Mouse (Mus musculus) lung, embryonic 16.5 days (tissue): ENCODE measurements around the gene Sim1. TPM values are rescaled to one million over a fixed set of nuclear protein-coding genes. Genes with fewer than 3 reads are reported as not detected.
A peak's percentile ranks its signal among the peaks of the same experiment; 100 is the strongest.

Experiments
- ATAC-seq: fragments of 200-750 bp; cut with Nextera tagmentation; 2 replicates; pipeline ENCODE4 v1.8.0; 2017; ENCODE audit warnings: low read depth, mild to moderate bottlenecking, moderate library complexity
- H3K27ac ChIP-seq: fragments of 300-500 bp; sonication (generic); 2 replicates; pipeline ENCODE4 v1.5.1; 2014; ENCODE audit warnings: mild to moderate bottlenecking, control low read depth, low read length
- H3K27me3 ChIP-seq: fragments of 300-500 bp; sonication (generic); 2 replicates; pipeline ENCODE4 v1.6.1; 2014; ENCODE audit warnings: low read depth, low read length, mixed read lengths; ENCODE audit not compliant: control insufficient read depth, insufficient read depth
- H3K36me3 ChIP-seq: fragments of 300-500 bp; sonication (generic); 2 replicates; pipeline ENCODE4 v1.6.1; 2014; ENCODE audit warnings: low read length; ENCODE audit not compliant: control insufficient read depth, insufficient read depth
- H3K4me1 ChIP-seq: fragments of 300-500 bp; sonication (generic); replicated peaks from 2 replicates; pipeline ENCODE4 v1.6.1; 2014; ENCODE audit warnings: low read length, mixed read lengths; ENCODE audit not compliant: control insufficient read depth, insufficient read depth
- H3K4me2 ChIP-seq: fragments of 300-500 bp; sonication (generic); 2 replicates; pipeline ENCODE4 v1.6.1; 2014; ENCODE audit warnings: low read depth, low read length, control low read depth
- H3K4me3 ChIP-seq: fragments of 300-500 bp; sonication (generic); 2 replicates; pipeline ENCODE4 v1.5.1; 2014; ENCODE audit warnings: mild to moderate bottlenecking, low read length, control low read depth
- H3K9ac ChIP-seq: fragments of 300-500 bp; sonication (generic); 2 replicates; pipeline ENCODE4 v1.6.1; 2014; ENCODE audit warnings: low read length, control low read depth
- H3K9me3 ChIP-seq: fragments of 300-500 bp; sonication (generic); 2 replicates; pipeline ENCODE4 v1.6.1; 2016; ENCODE audit warnings: low read length; ENCODE audit not compliant: control insufficient read depth
- WGBS: fragments of 180-500 bp; shearing (Covaris S2); extraction: QIAGEN DNeasy Blood & Tissue Kit; methylation state at CpG from one replicate; pipeline ENCODE4 v1.1.7; 2014; 5-methylcytosine and 5-hydroxymethylcytosine counted together
- polyA plus RNA-seq: library from polyadenylated mRNA; unstranded; fragments of >200 nt; fragmentation: Nextera tagmentation; extraction: Ambion mirVana; gene quantifications from 2 replicates; pipeline ENCODE4 v1.2.1, GENCODE M21; 2015

Gene Sim1
- polyA plus RNA-seq = not detected in 2 replicates

- no peak within 1 kb of the TSS for H3K27ac ChIP-seq
- H3K4me3 ChIP-seq = peak within 1 kb of the TSS; percentile 57
- H3K36me3 ChIP-seq = no peaks in the 10 kb centered on the region
- no peaks in the 10 kb centered on the region for H3K9me3 ChIP-seq
- peak; percentile 93 for ATAC-seq
- peak within 1 kb of the TSS; percentile 91 for H3K4me2 ChIP-seq
- H3K9ac ChIP-seq = peak within 1 kb of the TSS; percentile 35; the same call in 1 of the 2 replicates
- peaks cover 17% of the 10 kb centered on the region for H3K4me1 ChIP-seq
- peaks cover 86% of the 10 kb centered on the region for H3K27me3 ChIP-seq
- under 1% methylated on average over 62 of the region's 62 CpGs for WGBS
These were observed at the start of gene Sim1 for GRCm38 (mm10) chr10:50894170-50894991. Gene Sim1, plus strand, starts transcription at chr10:50894754.

- H3K9me3 ChIP-seq = no peaks in the 10 kb centered on the region
- no peaks in the 10 kb centered on the region for H3K27me3 ChIP-seq
- no peaks in the 10 kb centered on the region for H3K36me3 ChIP-seq
- no peak for ATAC-seq
- H3K4me3 ChIP-seq = no peak overlapping the region
- H3K9ac ChIP-seq = no peak overlapping the region
- no peaks in the 10 kb centered on the region for H3K4me1 ChIP-seq
- H3K4me2 ChIP-seq = no peak overlapping the region
- 68% methylated on average over 4 of the region's 4 CpGs for WGBS
- no peak overlapping the region for H3K27ac ChIP-seq
These were observed 26.4 kb upstream of the Sim1 start for GRCm38 (mm10) chr10:50868202-50868601.

GRCm38 (mm10) chr10:50876952-50877351 is 17.6 kb upstream of the Sim1 start:
- Histone ChIP-seq H3K9me3 (no peaks in the 10 kb centered on the region), H3K4me3 (no peak overlapping the region), H3K36me3 (no peaks in the 10 kb centered on the region), H3K27ac (no peak overlapping the region), H3K4me1 (no peaks in the 10 kb centered on the region), H3K4me2 (no peak overlapping the region), H3K9ac (no peak overlapping the region), H3K27me3 (no peaks in the 10 kb centered on the region)
- 76% methylated on average over 5 of the region's 5 CpGs for WGBS
- no peak for ATAC-seq

GRCm38 (mm10) chr10:50881476-50882069 is 13.0 kb upstream of the Sim1 start:
- no peak overlapping the region for H3K4me3 ChIP-seq
- no peak overlapping the region for H3K27ac ChIP-seq
- H3K4me2 ChIP-seq = no peak overlapping the region
- H3K27me3 ChIP-seq = no peaks in the 10 kb centered on the region
- WGBS = 19% methylated on average over 2 of the region's 2 CpGs
- H3K9me3 ChIP-seq = no peaks in the 10 kb centered on the region
- no peak for ATAC-seq
- no peaks in the 10 kb centered on the region for H3K36me3 ChIP-seq
- no peak overlapping the region for H3K9ac ChIP-seq
- no peaks in the 10 kb centered on the region for H3K4me1 ChIP-seq

- no peak for ATAC-seq
- Histone ChIP-seq H3K4me2 (no peak overlapping the region), H3K9ac (no peak overlapping the region), H3K4me3 (no peak overlapping the region), H3K4me1 (no peaks in the 10 kb centered on the region), H3K27me3 (no peaks in the 10 kb centered on the region), H3K27ac (no peak overlapping the region), H3K9me3 (no peaks in the 10 kb centered on the region), H3K36me3 (no peaks in the 10 kb centered on the region)
- 78% methylated on average over 2 of the region's 2 CpGs for WGBS
These were observed 12.2 kb upstream of the Sim1 start for GRCm38 (mm10) chr10:50882366-50882765.

- Histone ChIP-seq H3K9me3 (no peaks in the 10 kb centered on the region), H3K4me1 (no peaks in the 10 kb centered on the region), H3K36me3 (no peaks in the 10 kb centered on the region), H3K4me3 (no peak overlapping the region), H3K27ac (no peak overlapping the region), H3K4me2 (no peak overlapping the region), H3K9ac (no peak overlapping the region), H3K27me3 (peaks cover 17% of the 10 kb centered on the region)
- WGBS = 52% methylated on average over 4 of the region's 4 CpGs
- no peak for ATAC-seq
These were observed 8.2 kb upstream of the Sim1 start for GRCm38 (mm10) chr10:50886305-50886704.

- H3K4me3 ChIP-seq = no peak overlapping the region
- H3K4me2 ChIP-seq = no peak overlapping the region
- peaks cover 17% of the 10 kb centered on the region for H3K4me1 ChIP-seq
- no peak overlapping the region for H3K9ac ChIP-seq
- 15% methylated on average over 6 of the region's 6 CpGs for WGBS
- no peak for ATAC-seq
- no peaks in the 10 kb centered on the region for H3K36me3 ChIP-seq
- H3K27me3 ChIP-seq = peaks cover 58% of the 10 kb centered on the region
- no peaks in the 10 kb centered on the region for H3K9me3 ChIP-seq
- H3K27ac ChIP-seq = no peak overlapping the region
These were observed 3.9 kb upstream of the Sim1 start for GRCm38 (mm10) chr10:50890621-50891020.

- Histone ChIP-seq H3K9me3 (no peaks in the 10 kb centered on the region), H3K36me3 (no peaks in the 10 kb centered on the region), H3K4me3 (no peak overlapping the region), H3K9ac (no peak overlapping the region), H3K27me3 (peaks cover 70% of the 10 kb centered on the region), H3K4me2 (no peak overlapping the region), H3K27ac (no peak overlapping the region), H3K4me1 (peaks cover 17% of the 10 kb centered on the region)
- under 1% methylated on average over 26 of the region's 26 CpGs for WGBS
- 0 out of 2 replicates have a peak, but pooled peaks have one; percentile 32 for ATAC-seq
These were observed 2.5 kb upstream of the Sim1 start for GRCm38 (mm10) chr10:50891876-50892711.
